Mouse (Mus musculus): ENCODE measurements at regions not wholly inside any gene's neighbourhood (a gene's known extent, or its start where the extent isn't known, plus 50 kb on each side); places are given as distances from the start of the nearest gene placed in this dataset.

- Histone ChIP-seq H3K36me3 (no peaks in the 10 kb centered on the region), H3K9me3 (no peaks in the 10 kb centered on the region), H3K27ac (no peak overlapping the region), H3K4me3 (replicated peaks) (no peak overlapping the region), H3K9ac (replicated peaks) (no peak overlapping the region), H3K27me3 (no peaks in the 10 kb centered on the region; the same call in 1 of the 2 replicates), H3K4me2 (replicated peaks) (no peak overlapping the region), H3K4me1 (replicated peaks) (peaks cover 8% of the 10 kb centered on the region; the same call in 1 of the 2 replicates)
- no peak for ATAC-seq
Measured at GRCm38 (mm10) chr6:117323301-117323700, 155.0 kb downstream of the Cxcl12 start.

DNA sequence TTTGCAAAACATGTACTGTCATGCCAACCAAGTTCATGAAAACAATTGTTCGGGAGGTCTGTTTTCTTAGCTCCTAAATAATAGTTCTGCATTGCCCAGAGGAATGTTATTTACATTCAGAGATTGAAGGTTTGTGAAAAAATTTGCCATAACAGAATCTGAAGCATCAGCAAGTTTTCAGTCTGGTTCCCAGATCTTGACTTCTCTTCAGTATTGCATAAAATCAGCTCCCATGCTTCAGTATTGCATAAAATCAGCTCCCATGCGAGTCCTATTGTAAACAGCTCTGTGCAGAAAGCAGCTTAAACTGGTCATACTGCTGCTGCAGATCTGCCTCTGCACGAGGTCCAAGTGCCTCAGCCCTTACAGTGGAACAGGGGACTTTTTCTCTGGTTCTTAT is 155.5 kb downstream of the Cxcl12 start:
- Histone ChIP-seq H3K4me3 (replicated peaks) (no peak overlapping the region), H3K36me3 (no peaks in the 10 kb centered on the region), H3K4me1 (replicated peaks) (peaks cover 8% of the 10 kb centered on the region; the same call in 1 of the 2 replicates), H3K27ac (no peak overlapping the region), H3K4me2 (replicated peaks) (no peak overlapping the region), H3K27me3 (no peaks in the 10 kb centered on the region; the same call in 1 of the 2 replicates), H3K9me3 (no peaks in the 10 kb centered on the region), H3K9ac (replicated peaks) (no peak overlapping the region)
- 63% methylated on average over 3 of the region's 3 CpGs for WGBS
- no peak for ATAC-seq

DNA sequence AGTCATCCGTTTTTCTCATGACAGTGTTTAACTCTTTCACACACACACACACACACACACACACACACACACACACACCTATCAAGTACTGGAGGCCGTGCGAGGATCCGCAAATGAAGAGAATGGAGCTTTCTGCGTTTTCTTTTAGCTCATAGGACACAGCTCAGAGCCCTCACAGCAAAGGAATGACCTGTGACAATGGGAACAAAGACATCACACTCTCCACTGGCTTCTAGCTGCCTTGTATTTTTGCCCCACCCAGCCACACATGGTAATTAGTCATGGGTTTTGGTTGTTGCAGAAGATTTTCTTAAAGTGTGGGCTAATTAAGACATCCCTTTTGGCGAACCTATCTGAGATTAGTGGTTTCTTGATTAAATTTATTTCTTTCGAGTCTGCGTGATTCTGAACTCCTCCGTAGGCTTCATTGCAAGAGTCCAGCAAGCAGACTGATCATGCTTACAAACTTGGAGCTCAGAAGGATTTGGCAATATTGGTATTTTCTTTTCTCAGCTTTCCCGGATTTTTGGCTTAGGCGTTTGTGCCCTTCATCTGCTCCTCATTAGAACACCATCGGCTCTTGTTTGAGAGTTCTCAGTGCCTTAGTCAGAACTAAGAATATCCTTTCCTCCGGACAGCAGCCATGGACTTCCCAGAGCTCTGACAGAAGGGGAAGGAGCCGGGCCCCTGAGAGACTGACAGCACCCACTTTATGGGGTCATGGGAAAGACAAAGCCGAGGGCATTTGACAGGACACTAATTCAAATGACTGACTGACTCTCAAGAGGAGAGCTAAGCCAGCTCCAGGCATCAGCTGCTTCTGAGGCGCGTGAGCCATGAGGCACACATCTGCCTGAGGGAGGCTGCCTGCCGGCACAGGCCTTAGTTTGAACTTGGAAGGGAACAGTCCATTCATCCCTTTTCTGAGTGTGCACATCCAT is 158.8 kb downstream of the Cxcl12 start:
- no peak overlapping the region for H3K4me2 ChIP-seq (replicated peaks)
- H3K9me3 ChIP-seq: no peaks in the 10 kb centered on the region
- H3K4me1 ChIP-seq (replicated peaks): peaks cover 8% of the 10 kb centered on the region
- H3K27me3 ChIP-seq: no peaks in the 10 kb centered on the region; the same call in 1 of the 2 replicates
- ATAC-seq: 0 out of 2 replicates have a peak, but pooled peaks have one; percentile 14
- no peak overlapping the region for H3K27ac ChIP-seq
- H3K9ac ChIP-seq (replicated peaks): no peak overlapping the region
- WGBS: 22% methylated on average over 18 of the region's 18 CpGs
- H3K36me3 ChIP-seq: no peaks in the 10 kb centered on the region
- no peak overlapping the region for H3K4me3 ChIP-seq (replicated peaks)

- H3K27ac ChIP-seq: no peak overlapping the region
- no peak overlapping the region for H3K4me2 ChIP-seq (replicated peaks)
- no peak overlapping the region for H3K4me3 ChIP-seq (replicated peaks)
Measured at GRCm38 (mm10) chr6:117329164-117329939, 161.0 kb downstream of the Cxcl12 start.

DNA sequence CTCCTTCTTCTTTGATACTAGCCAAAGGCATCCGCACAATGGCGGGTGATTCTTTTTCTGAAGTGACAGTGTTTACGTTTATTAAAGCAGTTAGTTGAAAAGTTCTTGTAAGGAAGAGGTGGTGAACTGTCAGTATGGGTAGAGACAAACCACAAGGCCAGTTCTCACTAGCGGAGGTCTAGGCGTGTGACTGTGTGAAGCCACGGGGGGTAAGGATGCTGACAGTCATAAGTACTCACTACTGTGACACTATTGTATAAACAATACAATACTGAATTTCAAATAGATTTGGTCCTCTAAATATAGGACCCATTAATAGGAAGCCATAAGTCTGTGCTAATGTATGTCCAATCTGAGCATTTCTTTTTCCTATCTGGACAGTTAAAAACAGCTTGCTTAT is 161.9 kb downstream of the Cxcl12 start:
- Histone ChIP-seq H3K9me3 (no peaks in the 10 kb centered on the region), H3K9ac (replicated peaks) (no peak overlapping the region), H3K27ac (no peak overlapping the region), H3K4me1 (replicated peaks) (peaks cover 8% of the 10 kb centered on the region), H3K36me3 (no peaks in the 10 kb centered on the region), H3K27me3 (no peaks in the 10 kb centered on the region; the same call in 1 of the 2 replicates), H3K4me3 (replicated peaks) (no peak overlapping the region), H3K4me2 (replicated peaks) (no peak overlapping the region)
- no peak for ATAC-seq
- WGBS: 89% methylated on average over 6 of the region's 6 CpGs

More at GRCm38 (mm10) chr6:117329164-117329939, 161.0 kb downstream of the Cxcl12 start:
- Histone ChIP-seq H3K9ac (replicated peaks) (no peak overlapping the region), H3K27me3 (no peaks in the 10 kb centered on the region; the same call in 1 of the 2 replicates), H3K9me3 (no peaks in the 10 kb centered on the region), H3K36me3 (no peaks in the 10 kb centered on the region), H3K4me1 (replicated peaks) (peaks cover 8% of the 10 kb centered on the region)
- WGBS: 74% methylated on average over 8 of the region's 8 CpGs
- no peak for ATAC-seq

GRCm38 (mm10) chr6:117330726-117331360 is 162.5 kb downstream of the Cxcl12 start:
- H3K9me3 ChIP-seq: no peaks in the 10 kb centered on the region
- H3K4me2 ChIP-seq (replicated peaks): no peak overlapping the region
- H3K27me3 ChIP-seq: no peaks in the 10 kb centered on the region; the same call in 1 of the 2 replicates
- H3K36me3 ChIP-seq: no peaks in the 10 kb centered on the region
- H3K27ac ChIP-seq: no peak overlapping the region
- ATAC-seq: no peak
- WGBS: 25% methylated on average over 5 of the region's 5 CpGs
- H3K4me3 ChIP-seq (replicated peaks): no peak overlapping the region
- no peak overlapping the region for H3K9ac ChIP-seq (replicated peaks)
- H3K4me1 ChIP-seq (replicated peaks): peaks cover 8% of the 10 kb centered on the region

DNA sequence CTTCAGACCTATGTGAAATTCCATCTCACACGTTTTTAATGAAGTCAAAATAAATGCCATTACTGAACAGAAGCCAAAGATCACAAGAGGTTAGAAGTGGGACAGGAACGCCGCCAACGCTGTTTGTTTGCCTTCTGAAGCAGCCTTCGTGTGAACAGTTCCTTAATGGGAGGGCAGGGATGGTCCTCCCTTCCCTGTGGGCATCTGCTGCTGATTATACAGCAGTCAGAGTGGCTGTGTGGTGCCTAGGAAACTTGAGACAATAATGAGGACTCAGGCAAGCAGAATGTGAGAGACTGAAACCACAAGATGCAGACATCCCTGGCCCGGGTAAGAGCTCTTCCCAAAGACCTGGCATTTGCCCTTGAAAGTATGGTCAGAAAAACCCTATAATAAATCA is 164.3 kb downstream of the Cxcl12 start:
- Histone ChIP-seq H3K27me3 (no peaks in the 10 kb centered on the region), H3K4me3 (replicated peaks) (no peak overlapping the region), H3K4me2 (replicated peaks) (no peak overlapping the region), H3K4me1 (replicated peaks) (no peaks in the 10 kb centered on the region; the same call in 1 of the 2 replicates), H3K27ac (no peak overlapping the region), H3K9me3 (no peaks in the 10 kb centered on the region), H3K9ac (replicated peaks) (no peak overlapping the region), H3K36me3 (no peaks in the 10 kb centered on the region)
- WGBS: 72% methylated on average over 6 of the region's 6 CpGs
- no peak for ATAC-seq

GRCm38 (mm10) chr6:117342123-117342522 is 173.8 kb downstream of the Cxcl12 start:
- H3K4me1 ChIP-seq (replicated peaks): no peaks in the 10 kb centered on the region
- no peak overlapping the region for H3K4me3 ChIP-seq (replicated peaks)
- no peak overlapping the region for H3K4me2 ChIP-seq (replicated peaks)
- no peaks in the 10 kb centered on the region; the same call in 1 of the 2 replicates for H3K9me3 ChIP-seq
- no peak overlapping the region for H3K9ac ChIP-seq (replicated peaks)
- H3K27ac ChIP-seq: no peak overlapping the region
- ATAC-seq: no peak
- no peaks in the 10 kb centered on the region for H3K36me3 ChIP-seq
- 96% methylated on average over 3 of the region's 3 CpGs for WGBS
- H3K27me3 ChIP-seq: no peaks in the 10 kb centered on the region

DNA sequence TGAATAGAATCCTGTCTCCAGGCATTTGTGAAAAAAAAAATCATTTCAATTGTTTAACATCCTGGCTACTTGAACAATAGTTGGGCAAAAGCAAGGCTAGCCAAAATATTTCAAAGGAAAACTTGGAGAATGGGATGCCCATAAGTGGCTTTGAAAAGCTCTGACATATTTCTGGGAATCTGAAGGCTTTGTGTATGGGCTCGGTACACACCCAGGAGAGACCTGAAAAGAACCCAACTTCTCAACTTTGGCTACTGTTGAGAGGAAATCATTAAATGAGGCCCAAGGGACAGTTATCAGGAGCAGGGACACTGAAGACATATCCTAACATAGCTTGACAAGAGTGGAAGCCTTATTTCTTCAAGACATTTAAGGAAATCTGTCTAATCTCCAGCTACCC is 179.0 kb downstream of the Cxcl12 start:
- Histone ChIP-seq H3K36me3 (no peaks in the 10 kb centered on the region), H3K4me1 (replicated peaks) (no peaks in the 10 kb centered on the region), H3K9ac (replicated peaks) (no peak overlapping the region), H3K27ac (no peak overlapping the region), H3K4me2 (replicated peaks) (no peak overlapping the region), H3K27me3 (no peaks in the 10 kb centered on the region), H3K9me3 (no peaks in the 10 kb centered on the region), H3K4me3 (replicated peaks) (no peak overlapping the region)
- 91% methylated on average over 1 of the region's 1 CpGs for WGBS
- no peak for ATAC-seq

- Histone ChIP-seq H3K4me2 (replicated peaks) (no peak overlapping the region), H3K36me3 (no peaks in the 10 kb centered on the region), H3K4me1 (replicated peaks) (no peaks in the 10 kb centered on the region), H3K27ac (no peak overlapping the region), H3K4me3 (replicated peaks) (no peak overlapping the region), H3K9me3 (no peaks in the 10 kb centered on the region), H3K27me3 (no peaks in the 10 kb centered on the region), H3K9ac (replicated peaks) (no peak overlapping the region)
- ATAC-seq: no peak
- 76% methylated on average over 1 of the region's 1 CpGs for WGBS
Measured at GRCm38 (mm10) chr6:117351846-117352245, 183.5 kb downstream of the Cxcl12 start.

- H3K4me1 ChIP-seq (replicated peaks): no peaks in the 10 kb centered on the region
- ATAC-seq: no peak
- WGBS: 93% methylated on average over 3 of the region's 3 CpGs
Measured at GRCm38 (mm10) chr6:117353091-117353490, 184.8 kb downstream of the Cxcl12 start.

DNA sequence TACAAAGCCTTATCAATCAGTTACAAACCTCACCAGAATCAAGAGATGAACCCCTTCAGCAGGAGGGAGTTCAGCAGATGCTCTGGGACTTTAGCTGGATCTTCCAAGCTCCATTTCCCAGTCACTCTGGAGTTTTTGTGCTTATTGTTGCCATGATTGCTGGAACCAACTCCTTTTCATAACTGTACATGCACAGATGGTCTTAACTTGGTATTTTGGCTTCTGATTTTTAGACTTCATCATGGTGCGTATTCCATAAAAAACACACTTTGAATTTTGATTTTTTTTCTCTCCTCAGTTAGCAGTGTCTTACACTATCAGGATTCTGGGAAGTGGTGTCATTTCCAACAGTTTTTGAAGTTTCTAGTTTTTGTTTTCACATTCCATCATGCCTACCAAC is 187.8 kb downstream of the Cxcl12 start:
- no peaks in the 10 kb centered on the region for H3K36me3 ChIP-seq
- H3K27ac ChIP-seq: no peak overlapping the region
- 91% methylated on average over 1 of the region's 1 CpGs for WGBS
- H3K4me3 ChIP-seq (replicated peaks): no peak overlapping the region
- no peak for ATAC-seq
- H3K9ac ChIP-seq (replicated peaks): no peak overlapping the region
- no peaks in the 10 kb centered on the region for H3K27me3 ChIP-seq
- H3K4me1 ChIP-seq (replicated peaks): no peaks in the 10 kb centered on the region
- no peak overlapping the region for H3K4me2 ChIP-seq (replicated peaks)
- no peaks in the 10 kb centered on the region for H3K9me3 ChIP-seq

More at GRCm38 (mm10) chr6:117353091-117353490, 184.8 kb downstream of the Cxcl12 start:
- Histone ChIP-seq H3K36me3 (no peaks in the 10 kb centered on the region), H3K9ac (replicated peaks) (no peak overlapping the region), H3K4me3 (replicated peaks) (no peak overlapping the region), H3K27ac (no peak overlapping the region), H3K4me2 (replicated peaks) (no peak overlapping the region), H3K27me3 (no peaks in the 10 kb centered on the region), H3K9me3 (no peaks in the 10 kb centered on the region)
